Mouse (Mus musculus) lung, adult 2 months (tissue): ENCODE data around the gene A430033K04Rik. TPM values are rescaled to one million over a fixed set of nuclear protein-coding genes. Genes with fewer than 3 reads are reported as not detected.
A peak's percentile ranks its signal among the peaks of the same experiment; 100 is the strongest.

Source experiments
- DNase-seq: peaks from one replicate; pipeline ENCODE4 v3.0.0; 2022
- H3K4me1 ChIP-seq: fragments of 200-500 bp; 2 replicates; pipeline ENCODE4 v1.6.1; 2011; ENCODE audit warnings: low read length; ENCODE audit not compliant: control insufficient read depth, insufficient read depth
- H3K4me3 ChIP-seq: fragments of 200-500 bp; replicated peaks from 2 replicates; pipeline ENCODE3; 2011; ENCODE audit warnings: low read depth, mild to moderate bottlenecking, control low read depth, low read length; ENCODE audit errors: extremely low read depth
- CTCF ChIP-seq: fragments of 200-500 bp; IDR thresholded peaks from 2 replicates; pipeline ENCODE4 v1.5.1; 2011; ENCODE audit warnings: mild to moderate bottlenecking, low read length, control low read depth; ENCODE audit not compliant: insufficient read depth
- POLR2A ChIP-seq: fragments of 200-500 bp; IDR thresholded peaks from 2 replicates; pipeline ENCODE4 v1.6.1; 2011; ENCODE audit warnings: low read depth, mild to moderate bottlenecking, control low read depth, low read length, borderline replicate concordance; ENCODE audit errors: extremely low read depth
- WGBS: fragments of 180-500 bp; shearing (Covaris S2); methylation state at CpG from one replicate; pipeline ENCODE4 v1.1.7; 2018; 5-methylcytosine and 5-hydroxymethylcytosine counted together
- polyA plus RNA-seq: library from polyadenylated mRNA; depleted of rRNA; stranded (reverse); fragments of >200 nt; gene quantifications from 2 replicates; pipeline ENCODE4 v1.2.3, GENCODE M21; 2012; rRNA removed

A430033K04Rik gene
- polyA plus RNA-seq, result 2.0 and 2.5 TPM in 2 replicates

DNA sequence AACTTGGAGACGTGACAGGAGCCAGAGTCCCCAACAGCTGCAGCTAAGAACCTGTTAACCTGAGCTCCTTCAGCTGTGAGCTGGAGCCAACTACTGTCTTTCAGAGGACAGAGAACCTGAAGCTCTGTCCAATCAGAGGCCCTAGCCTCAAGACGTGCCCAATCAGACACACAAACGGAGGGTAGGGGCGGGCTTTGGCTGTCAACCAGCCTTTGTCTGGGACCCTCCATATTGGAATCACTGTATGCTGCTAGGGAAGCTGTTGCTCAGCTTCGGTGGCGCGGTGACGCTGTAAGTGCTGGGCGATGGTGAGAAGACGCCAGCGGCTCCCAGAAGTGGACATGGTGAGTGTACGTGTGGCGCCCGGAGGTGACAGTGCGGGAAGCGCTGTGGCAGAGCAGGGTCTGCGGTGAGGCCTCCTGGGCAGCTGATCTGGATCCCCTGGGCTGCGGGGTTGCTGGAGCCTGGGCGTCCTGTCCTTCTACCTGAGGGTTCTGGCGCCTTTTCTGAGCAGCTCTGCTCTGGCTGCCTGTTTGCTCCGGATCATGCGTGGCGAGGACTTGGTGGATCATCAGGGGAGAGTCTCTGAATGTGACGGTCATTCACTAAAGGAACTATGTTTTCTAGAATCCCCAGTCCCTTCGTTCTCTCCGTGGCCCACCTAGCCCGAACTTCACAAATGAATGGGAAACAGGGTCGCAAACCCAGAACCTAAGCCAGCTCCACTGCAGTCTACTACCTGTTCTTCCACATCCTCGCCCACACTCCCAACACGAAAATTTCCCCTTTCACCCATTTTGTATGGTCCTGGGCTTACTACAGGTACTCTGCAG, at the start of gene A430033K04Rik:
A430033K04Rik (plus strand) TSS at position 215 of the 833 bp plus-strand sequence.
- H3K4me3 ChIP-seq, result peak within 1 kb of the TSS; percentile 96
- WGBS, result 1% methylated on average over 30 of the region's 30 CpGs
- peaks cover 9% of the 10 kb centered on the region; the same call in 1 of the 2 replicates for H3K4me1 ChIP-seq
- DNase-seq, result peak; percentile 93
- TF ChIP-seq POLR2A (peak; percentile 69; the same call in 1 of the 2 replicates), CTCF (no peak)

DNA sequence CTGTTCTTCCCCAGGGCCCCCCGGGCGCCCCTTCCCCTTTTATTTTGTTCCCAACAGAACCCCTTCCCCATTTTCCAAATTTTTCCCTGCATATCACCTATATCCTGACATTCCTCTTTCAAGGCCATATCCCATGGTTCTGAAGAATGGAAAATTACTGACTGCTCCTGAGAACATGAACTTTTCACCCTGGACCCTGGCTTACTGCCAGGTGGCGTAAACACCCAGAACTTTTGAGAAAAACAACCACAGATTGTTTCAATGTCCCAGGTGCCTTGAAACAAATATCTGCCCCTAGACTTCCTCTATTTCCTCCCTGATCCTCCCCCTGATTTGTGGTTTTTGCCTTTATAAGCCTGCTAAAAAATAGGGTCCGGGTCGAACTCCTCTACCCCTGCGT, 35.3 kb upstream of the A430033K04Rik start:
- no peak for DNase-seq
- TF ChIP-seq CTCF (no peak), POLR2A (no peak)
- H3K4me1 ChIP-seq, result no peaks in the 10 kb centered on the region
- H3K4me3 ChIP-seq, result no peak overlapping the region
- WGBS, result 85% methylated on average over 6 of the region's 6 CpGs

DNA sequence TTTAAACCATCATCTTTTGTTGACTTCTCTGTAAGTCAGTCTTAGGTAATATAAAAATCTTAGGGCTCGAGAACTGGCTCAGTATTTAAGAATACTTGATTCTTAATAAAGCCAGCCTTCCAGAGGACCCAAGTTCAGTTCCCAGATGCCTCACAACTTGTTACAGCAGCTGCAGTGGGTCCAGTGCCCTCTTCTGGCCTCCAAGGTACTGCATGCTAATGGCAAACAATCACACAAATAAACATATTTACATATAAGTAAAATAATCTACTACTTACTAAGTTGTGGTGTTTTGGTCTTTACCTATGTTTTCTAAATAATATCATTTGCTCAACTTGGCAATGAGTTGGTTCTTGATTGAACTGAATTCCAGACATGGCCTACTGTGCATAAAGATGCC, 4.3 kb upstream of the A430033K04Rik start:
- Histone ChIP-seq H3K4me1 (peaks cover 9% of the 10 kb centered on the region; the same call in 1 of the 2 replicates), H3K4me3 (no peak overlapping the region)
- TF ChIP-seq POLR2A, result no peak
- 0 out of 2 replicates have a peak, but pooled peaks have one; percentile 9 for TF ChIP-seq CTCF
- DNase-seq, result no peak
- 100% methylated on average over 1 of the region's 1 CpGs for WGBS

DNA sequence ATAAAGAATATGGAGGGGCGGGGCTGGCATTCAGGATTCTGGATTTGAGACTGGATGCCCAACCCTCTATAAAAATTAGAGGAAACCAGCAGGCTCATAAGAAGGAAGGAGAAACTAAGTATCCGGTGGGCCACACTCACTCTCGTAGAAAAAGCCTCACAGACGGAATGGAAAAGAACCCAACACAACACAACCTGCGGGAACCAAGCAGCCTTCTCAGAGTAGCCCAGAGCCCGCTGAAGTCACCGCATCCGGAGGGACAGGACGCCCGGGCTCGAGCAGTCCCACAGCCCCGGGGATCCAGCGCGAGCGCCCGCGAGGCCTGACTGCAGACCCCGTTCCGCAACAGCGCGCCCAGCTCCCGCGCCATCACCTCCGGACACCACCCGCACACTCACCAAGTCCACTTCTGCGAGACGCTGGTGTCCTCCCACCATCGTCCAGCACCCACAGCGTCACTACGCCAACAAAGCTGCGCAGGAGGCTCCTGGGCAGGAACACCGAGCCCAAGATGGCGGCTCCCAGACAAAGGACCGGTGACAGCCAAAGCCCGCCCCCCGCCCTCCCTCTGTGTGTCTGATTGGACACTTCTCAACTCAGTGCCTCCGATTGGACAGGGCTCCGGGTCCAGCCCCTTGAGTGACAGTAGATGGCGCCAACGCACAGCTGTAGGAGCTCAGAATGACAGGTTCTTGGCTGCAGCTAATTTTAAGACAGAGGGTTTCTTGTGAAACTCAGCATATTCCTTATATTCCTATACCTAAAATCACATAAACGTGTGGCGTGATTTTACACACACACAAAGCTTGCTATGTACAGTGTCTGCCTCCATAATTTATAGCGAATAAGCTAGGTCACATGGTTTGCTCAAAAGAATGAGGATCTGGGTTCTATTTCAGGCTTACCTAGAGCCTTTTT, 3.2 kb upstream of the A430033K04Rik start, which contains the start of gene Zfp68:
Zfp68 (minus strand) TSS at position 551 of the 918 bp plus-strand sequence.
- peak; percentile 87 for DNase-seq
- TF ChIP-seq POLR2A (peak; percentile 97), CTCF (peak; percentile 17; the same call in 1 of the 2 replicates)
- under 1% methylated on average over 43 of the region's 43 CpGs for WGBS
- Histone ChIP-seq H3K4me1 (peaks cover 9% of the 10 kb centered on the region; the same call in 1 of the 2 replicates), H3K4me3 (peak within 1 kb of the TSS; percentile 97)

DNA sequence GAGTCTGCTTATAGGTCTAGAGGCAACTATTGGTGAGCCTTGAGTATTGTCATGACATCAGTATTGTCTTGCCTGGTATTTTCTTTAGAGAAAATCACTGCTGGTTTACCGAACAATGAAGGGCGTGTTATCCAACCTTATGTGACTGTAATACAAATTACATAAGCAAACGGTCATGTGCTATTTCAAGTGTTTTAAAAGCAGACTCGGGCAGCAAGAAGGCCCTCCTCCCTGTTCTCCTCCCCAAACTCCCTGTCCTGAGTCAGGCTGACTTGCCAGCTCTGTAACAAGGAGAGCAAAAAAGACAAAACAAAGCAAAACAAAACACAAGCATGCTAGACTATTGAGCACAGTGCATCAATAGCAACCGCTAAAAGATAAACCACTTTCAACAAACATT, 1.8 kb upstream of the A430033K04Rik start:
- TF ChIP-seq CTCF (no peak), POLR2A (no peak)
- Histone ChIP-seq H3K4me1 (peaks cover 9% of the 10 kb centered on the region; the same call in 1 of the 2 replicates), H3K4me3 (no peak overlapping the region)
- 30% methylated on average over 5 of the region's 5 CpGs for WGBS
- DNase-seq, result peak; percentile 14

DNA sequence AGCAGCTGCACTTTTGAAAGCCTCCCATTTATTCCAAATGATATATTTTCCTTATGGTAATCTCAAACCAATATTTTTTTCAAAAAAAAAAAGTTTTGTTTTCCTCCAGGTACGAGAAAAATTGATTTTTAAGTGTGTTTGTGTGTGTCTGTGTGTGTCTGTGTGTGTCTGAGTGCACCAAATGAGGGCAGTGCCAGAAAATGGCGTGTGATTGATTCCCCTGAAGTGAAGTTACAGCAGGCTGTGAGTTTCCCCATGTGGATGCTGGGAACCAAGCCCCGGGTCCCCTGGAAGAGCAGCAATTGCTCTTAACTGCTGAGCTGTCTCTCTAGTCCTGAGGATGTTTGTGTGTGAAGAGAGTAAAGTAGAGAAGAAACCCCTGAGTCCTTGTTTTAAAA, 818 bp downstream of the A430033K04Rik start:
- peaks cover 9% of the 10 kb centered on the region; the same call in 1 of the 2 replicates for H3K4me1 ChIP-seq
- WGBS, result 11% methylated on average over 3 of the region's 3 CpGs
- DNase-seq, result no peak
- TF ChIP-seq POLR2A (no peak), CTCF (no peak)
- no peak overlapping the region for H3K4me3 ChIP-seq

DNA sequence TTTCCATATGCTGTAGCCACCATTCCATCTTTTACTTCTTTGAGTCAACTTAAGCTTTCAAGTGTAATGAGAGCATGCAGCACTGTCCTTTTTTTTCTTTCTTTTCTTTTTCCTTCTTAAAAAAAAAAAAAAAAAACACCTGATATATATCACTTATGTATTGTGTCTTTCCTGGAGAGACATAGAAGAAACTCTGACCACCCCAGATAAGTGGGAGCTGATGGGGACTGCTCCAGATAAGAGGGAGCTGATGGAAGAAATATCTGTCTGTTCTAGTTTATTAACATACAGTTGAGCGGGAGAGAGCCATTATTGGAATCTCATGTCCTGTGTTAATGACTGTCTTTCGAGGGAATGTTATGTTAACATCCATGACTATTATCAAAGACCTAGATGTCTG, 13.8 kb downstream of the A430033K04Rik start:
- H3K4me1 ChIP-seq, result no peaks in the 10 kb centered on the region
- WGBS, result 86% methylated on average over 2 of the region's 2 CpGs
- H3K4me3 ChIP-seq, result no peak overlapping the region
- no peak for TF ChIP-seq POLR2A
- no peak for TF ChIP-seq CTCF
- DNase-seq, result no peak

DNA sequence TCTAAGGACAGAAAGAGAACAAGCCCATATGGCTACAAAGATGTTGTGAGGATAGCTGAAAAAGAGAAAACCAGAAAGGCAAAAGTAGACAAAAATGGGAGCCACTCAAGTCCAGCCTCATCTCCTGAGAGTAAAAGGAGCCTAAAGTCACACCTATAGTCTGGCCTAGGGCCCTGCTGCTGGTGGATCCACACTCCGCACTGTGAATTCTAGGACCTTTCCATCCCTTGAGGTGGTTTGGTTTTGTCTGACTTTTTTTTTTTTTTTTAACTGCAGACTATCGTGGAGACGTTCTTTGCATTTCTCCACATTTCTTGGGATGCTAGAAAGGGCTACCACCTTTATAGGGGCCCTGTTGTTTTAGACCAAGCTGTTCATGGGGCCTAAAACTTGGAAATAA, 18.4 kb downstream of the A430033K04Rik start:
- 88% methylated on average over 3 of the region's 3 CpGs for WGBS
- DNase-seq, result no peak
- TF ChIP-seq CTCF, result no peak
- TF ChIP-seq POLR2A, result no peak

DNA sequence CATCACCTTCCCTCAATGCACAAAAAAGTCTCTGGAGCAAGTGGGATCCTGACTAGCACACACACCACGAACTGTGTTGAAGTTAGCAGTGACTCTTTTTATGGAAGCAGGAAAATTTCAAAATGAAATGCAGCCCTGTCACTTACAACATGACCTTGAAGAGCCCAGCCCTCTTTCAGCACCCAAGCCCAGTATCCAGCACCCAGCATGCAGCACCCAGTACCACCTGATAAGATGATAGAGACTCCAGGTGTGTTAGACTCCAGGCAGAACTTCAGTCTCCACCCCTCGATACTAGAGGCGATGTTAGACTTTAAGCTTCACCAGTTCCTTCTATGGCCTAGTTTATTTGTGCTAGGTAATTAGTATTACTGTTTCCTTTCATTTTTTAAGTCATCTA, 19.1 kb downstream of the A430033K04Rik start:
- H3K4me3 ChIP-seq, result no peak overlapping the region
- DNase-seq, result no peak
- 95% methylated on average over 3 of the region's 3 CpGs for WGBS
- TF ChIP-seq POLR2A, result no peak
- TF ChIP-seq CTCF, result no peak
- no peaks in the 10 kb centered on the region for H3K4me1 ChIP-seq

More for the DNA sequence above, 18.4 kb downstream of the A430033K04Rik start:
- Histone ChIP-seq H3K4me1 (no peaks in the 10 kb centered on the region), H3K4me3 (no peak overlapping the region)
